Mouse (Mus musculus) megakaryocyte-erythroid progenitor cell, adult 5 weeks (primary cell): ENCODE results near the gene Mslnl. TPM values are rescaled to one million over a fixed set of nuclear protein-coding genes. Genes with fewer than 3 reads are reported as not detected.

Experiments used
- polyA plus RNA-seq: library from polyadenylated mRNA; stranded (reverse); fragments of >175 nt; gene quantifications from 2 replicates; pipeline ENCODE4 v1.2.3, GENCODE M21; 2012

Mslnl gene
- polyA plus RNA-seq, result 0.04 TPM in 1 of 2 replicates, not detected in the other

GRCm38 (mm10) chr17:25735745-25736144 lies at the start of gene Mslnl:
Gene Mslnl (plus strand): TSS chr17:25736042.

GRCm38 (mm10) chr17:25716711-25717637 lies 18.9 kb upstream of the Mslnl start, which contains the start of gene Gng13:
Gene Gng13 (plus strand): TSS chr17:25717171.

GRCm38 (mm10) chr17:25727265-25728008 lies 8.4 kb upstream of the Mslnl start, which contains the start of the genes Chtf18 and Rpusd1:
Gene Chtf18 (minus strand): TSS chr17:25727419.
Gene Rpusd1 (plus strand): TSS chr17:25727670.

GRCm38 (mm10) chr17:25754241-25754640 lies 18.4 kb downstream of the Mslnl start, which contains the start of gene Msln:
Gene Msln (minus strand): TSS chr17:25754378.

GRCm38 (mm10) chr17:25773549-25774120 lies 37.8 kb downstream of the Mslnl start, which contains the start of gene Narfl:
Gene Narfl (plus strand): TSS chr17:25773776.

GRCm38 (mm10) chr17:25785281-25785745 lies 49.5 kb downstream of the Mslnl start, which contains the start of gene Haghl:
Gene Haghl (minus strand): TSS chr17:25785673.

GRCm38 (mm10) chr17:25786280-25786679 lies 50.4 kb downstream of the Mslnl start, which contains the start of gene Ccdc78:
Gene Ccdc78 (plus strand): TSS chr17:25786580.

GRCm38 (mm10) chr17:25792615-25793014 lies 56.8 kb downstream of the Mslnl start, which contains the start of gene Fam173a:
Gene Fam173a (minus strand): TSS chr17:25792901.

GRCm38 (mm10) chr17:25795609-25796092 lies 59.8 kb downstream of the Mslnl start, which contains the start of gene AC134908.4:
Gene AC134908.4 (minus strand): TSS chr17:25795659.

GRCm38 (mm10) chr17:25796951-25797369 lies 61.1 kb downstream of the Mslnl start, which contains the start of gene Metrn:
Gene Metrn (minus strand): TSS chr17:25797136.

Other genes with a start within 250 kb of the Mslnl start
- not detected in 2 replicates for gene Sstr5, start 238.8 kb upstream of the Mslnl start, polyA plus RNA-seq
- 0.63 and 1.7 TPM in 2 replicates for gene Sox8, start 165.4 kb upstream of the Mslnl start, polyA plus RNA-seq
- gene Lmf1, start 157.0 kb upstream of the Mslnl start, polyA plus RNA-seq, result 37.2 and 46.2 TPM in 2 replicates
- gene Gng13, start 18.9 kb upstream of the Mslnl start, polyA plus RNA-seq, result not detected in 2 replicates
- 62.0 and 75.4 TPM in 2 replicates for gene Chtf18, start 8.6 kb upstream of the Mslnl start, polyA plus RNA-seq
- 29.2 and 34.8 TPM in 2 replicates for gene Rpusd1, start 8.4 kb upstream of the Mslnl start, polyA plus RNA-seq
- gene Msln, start 18.3 kb downstream of the Mslnl start, polyA plus RNA-seq, result not detected in 2 replicates
- gene Narfl, start 37.7 kb downstream of the Mslnl start, polyA plus RNA-seq, result 19.6 and 19.7 TPM in 2 replicates
- gene Haghl, start 49.6 kb downstream of the Mslnl start, polyA plus RNA-seq, result 28.8 and 33.6 TPM in 2 replicates
- 0.11 TPM in 1 of 2 replicates, not detected in the other for gene Ccdc78, start 50.5 kb downstream of the Mslnl start, polyA plus RNA-seq
- gene Fam173a, start 56.9 kb downstream of the Mslnl start, polyA plus RNA-seq, result 40.2 and 41.6 TPM in 2 replicates
- not detected in 2 replicates for gene AC134908.4, start 59.6 kb downstream of the Mslnl start, polyA plus RNA-seq
- 132 and 135 TPM in 2 replicates for gene Metrn, start 61.1 kb downstream of the Mslnl start, polyA plus RNA-seq
- 0.12 and 0.13 TPM in 2 replicates for gene Fbxl16, start 73.0 kb downstream of the Mslnl start, polyA plus RNA-seq
- 8.2 and 8.6 TPM in 2 replicates for gene Wdr24, start 87.6 kb downstream of the Mslnl start, polyA plus RNA-seq
- gene Jmjd8, start 92.8 kb downstream of the Mslnl start, polyA plus RNA-seq, result 9.7 and 11.1 TPM in 2 replicates
- gene Stub1, start 97.4 kb downstream of the Mslnl start, polyA plus RNA-seq, result 153 and 162 TPM in 2 replicates
- gene Rhbdl1, start 101.3 kb downstream of the Mslnl start, polyA plus RNA-seq, result 2.0 and 2.5 TPM in 2 replicates
- 9.8 and 11.1 TPM in 2 replicates for gene Gm20683, start 105.7 kb downstream of the Mslnl start, polyA plus RNA-seq
- gene Rhot2, start 108.8 kb downstream of the Mslnl start, polyA plus RNA-seq, result 116 and 144 TPM in 2 replicates
- 25.5 and 31.2 TPM in 2 replicates for gene Wdr90, start 125.5 kb downstream of the Mslnl start, polyA plus RNA-seq
- gene Mcrip2, start 132.7 kb downstream of the Mslnl start, polyA plus RNA-seq, result 137 and 165 TPM in 2 replicates
- gene Mettl26, start 139.0 kb downstream of the Mslnl start, polyA plus RNA-seq, result 49.6 and 51.3 TPM in 2 replicates
- 3.7 and 7.4 TPM in 2 replicates for gene Wfikkn1, start 144.8 kb downstream of the Mslnl start, polyA plus RNA-seq
- gene Rab40c, start 183.7 kb downstream of the Mslnl start, polyA plus RNA-seq, result 11.1 and 12.9 TPM in 2 replicates
- gene Pigq, start 208.9 kb downstream of the Mslnl start, polyA plus RNA-seq, result 135 and 143 TPM in 2 replicates
- gene Nhlrc4, start 208.9 kb downstream of the Mslnl start, polyA plus RNA-seq, result 0.50 TPM in 1 of 2 replicates, not detected in the other
- gene A930017K11Rik, start 216.5 kb downstream of the Mslnl start, polyA plus RNA-seq, result 0.02 and 0.04 TPM in 2 replicates
- gene Capn15, start 249.8 kb downstream of the Mslnl start, polyA plus RNA-seq, result 46.0 and 55.2 TPM in 2 replicates